Mouse (Mus musculus): ENCODE measurements at regions not wholly inside any gene's neighbourhood (a gene's known extent, or its start where the extent isn't known, plus 50 kb on each side); places are given as distances from the start of the nearest gene placed in this dataset.

DNA sequence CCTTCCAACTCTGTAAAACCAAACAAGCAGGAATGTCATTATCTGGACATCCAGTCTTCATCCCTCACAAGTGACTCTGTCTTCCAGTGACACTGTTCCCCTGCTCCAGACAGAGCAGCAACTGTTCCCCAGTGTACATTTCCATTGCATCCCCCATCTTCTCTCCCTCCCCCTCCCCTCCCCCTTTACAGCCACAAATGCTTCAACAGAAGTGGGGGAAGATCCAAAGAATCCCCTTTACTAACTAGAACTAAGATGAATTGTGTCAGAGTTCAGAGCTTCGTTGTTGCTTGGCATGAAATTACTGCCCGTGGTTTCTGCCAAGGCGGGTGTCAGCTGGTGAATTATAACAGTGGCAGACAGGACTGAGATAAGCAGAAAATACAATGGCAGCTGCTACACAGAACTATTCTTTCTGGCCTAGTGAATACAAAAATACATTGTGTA, 673.7 kb upstream of the Marcks start:
- no peak for TF ChIP-seq MAX (IDR thresholded peaks at IDR 0.05; ENCODE audit: low read depth)
- TF ChIP-seq TCF3 (IDR thresholded peaks at IDR 0.05; ENCODE audit: insufficient read length, low read depth), result no peak
- TF ChIP-seq TCF12 (IDR thresholded peaks at IDR 0.05; ENCODE audit: insufficient read depth, poor library complexity, severe bottlenecking), result peak; percentile 80
- TF ChIP-seq MYOG (IDR thresholded peaks at IDR 0.05; ENCODE audit: control insufficient read depth in 1 of 3, insufficient read depth in 1 of 3, insufficient read length in 2 of 3, low read depth in 2 of 3), result peak in 1 of 3 experiments; percentile 5
- TF ChIP-seq SRF (IDR thresholded peaks at IDR 0.05; ENCODE audit: control insufficient read depth, insufficient read length, low read depth), result no peak
- TF ChIP-seq POLR2AphosphoS2 (IDR thresholded peaks at IDR 0.05; ENCODE audit: insufficient read length, low read depth), result no peak
- no peak for TF ChIP-seq USF1 (IDR thresholded peaks at IDR 0.05; ENCODE audit: low read depth)
- TF ChIP-seq REST (IDR thresholded peaks at IDR 0.05; ENCODE audit: insufficient read depth, insufficient read length), result no peak
- TF ChIP-seq CEBPB (IDR thresholded peaks at IDR 0.05; ENCODE audit: insufficient read depth, poor library complexity, severe bottlenecking), result no peak
- TF ChIP-seq MYOD1 (IDR thresholded peaks at IDR 0.05; ENCODE audit: control insufficient read depth in 1 of 3, insufficient read length in 2 of 3, low read depth in 2 of 3), result peak; percentile 72 to 87 (median 76)
- Histone ChIP-seq H3K4me3 (no peak overlapping the region), H3K27me3 (ENCODE audit: control insufficient read depth, insufficient read depth, insufficient read length) (no peaks in the 10 kb centered on the region), H3K79me2 (ENCODE audit: control insufficient read depth, insufficient read depth) (no peaks in the 10 kb centered on the region), H3ac (ENCODE audit: control insufficient read depth, insufficient read length) (no peak overlapping the region), H3K4me2 (ENCODE audit: low read depth) (peak overlapping the region; percentile 69), H3K36me3 (ENCODE audit: control insufficient read depth, insufficient read depth) (no peaks in the 10 kb centered on the region)

DNA sequence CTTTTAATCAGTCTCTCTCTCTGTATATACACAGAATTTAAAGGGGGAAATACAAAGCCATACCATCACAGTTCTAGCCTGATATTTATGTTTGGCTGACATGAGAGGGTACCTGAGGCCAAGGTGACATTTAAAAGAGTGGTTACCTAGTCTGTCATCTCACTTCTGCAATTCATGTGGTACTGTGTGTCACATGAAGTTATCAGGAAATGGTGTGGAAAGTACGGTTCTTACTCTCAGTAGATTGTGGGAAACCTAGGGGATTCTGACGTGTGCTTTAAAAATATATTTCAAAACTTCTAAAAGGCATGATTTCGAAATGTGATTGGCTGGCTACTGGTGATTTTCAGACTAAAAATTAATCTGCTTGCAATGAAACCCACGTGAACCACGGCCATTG, 673.1 kb upstream of the Marcks start:
- no peak for TF ChIP-seq TCF3 (IDR thresholded peaks at IDR 0.05; ENCODE audit: insufficient read length, low read depth)
- no peak for TF ChIP-seq MAX (IDR thresholded peaks at IDR 0.05; ENCODE audit: low read depth)
- no peak for TF ChIP-seq USF1 (IDR thresholded peaks at IDR 0.05; ENCODE audit: low read depth)
- TF ChIP-seq MYOD1 (IDR thresholded peaks at IDR 0.05; ENCODE audit: control insufficient read depth in 1 of 3, insufficient read length in 2 of 3, low read depth in 2 of 3), result no peak
- no peak for TF ChIP-seq POLR2AphosphoS2 (IDR thresholded peaks at IDR 0.05; ENCODE audit: insufficient read length, low read depth)
- Histone ChIP-seq H3K27me3 (ENCODE audit: control insufficient read depth, insufficient read depth, insufficient read length) (no peaks in the 10 kb centered on the region), H3K36me3 (ENCODE audit: control insufficient read depth, insufficient read depth) (no peaks in the 10 kb centered on the region), H3ac (ENCODE audit: control insufficient read depth, insufficient read length) (no peak overlapping the region), H3K4me3 (no peak overlapping the region), H3K79me2 (ENCODE audit: control insufficient read depth, insufficient read depth) (no peaks in the 10 kb centered on the region), H3K4me2 (ENCODE audit: low read depth) (peak overlapping the region; percentile 69)

DNA sequence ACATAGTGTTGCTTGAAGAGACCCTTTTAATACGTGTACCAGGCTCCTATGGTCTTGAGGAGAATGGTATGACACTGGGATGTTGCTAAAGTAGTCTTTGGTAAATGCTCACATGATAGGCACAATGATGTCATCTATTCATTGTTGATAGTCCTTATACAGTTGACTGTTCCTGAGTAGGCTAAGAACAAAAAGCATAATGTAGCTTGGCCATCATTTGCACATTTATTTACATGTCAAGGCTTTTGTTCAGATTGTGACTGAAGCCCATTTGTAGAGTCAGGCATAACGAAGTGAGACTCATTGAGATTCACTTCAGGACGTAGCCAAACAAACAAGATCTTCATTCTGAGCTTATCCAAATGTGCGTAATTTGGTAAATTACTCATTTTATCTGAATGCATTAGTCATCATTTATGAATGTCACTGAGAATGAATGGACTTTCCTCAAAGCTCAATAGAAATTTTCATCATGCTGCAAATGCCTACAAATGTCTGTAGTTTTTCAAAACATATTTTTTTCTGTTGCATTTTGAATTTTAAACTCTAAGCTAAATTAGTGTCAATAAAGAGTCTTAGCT, 664.6 kb upstream of the Marcks start:
- no peaks in the 10 kb centered on the region for H3K36me3 ChIP-seq (ENCODE audit: control insufficient read depth, insufficient read depth)
- no peak overlapping the region for H3ac ChIP-seq (ENCODE audit: control insufficient read depth, insufficient read length)
- no peak overlapping the region for H3K4me3 ChIP-seq
- H3K79me2 ChIP-seq (ENCODE audit: control insufficient read depth, insufficient read depth), result no peaks in the 10 kb centered on the region
- no peaks in the 10 kb centered on the region for H3K27me3 ChIP-seq (ENCODE audit: control insufficient read depth, insufficient read depth, insufficient read length)
- TF ChIP-seq MYOG (IDR thresholded peaks at IDR 0.05; ENCODE audit: control insufficient read depth in 1 of 3, insufficient read depth in 1 of 3, insufficient read length in 2 of 3, low read depth in 2 of 3) (no peak), TCF12 (IDR thresholded peaks at IDR 0.05; ENCODE audit: insufficient read depth, poor library complexity, severe bottlenecking) (no peak), POLR2AphosphoS2 (IDR thresholded peaks at IDR 0.05; ENCODE audit: insufficient read length, low read depth) (no peak), TCF3 (IDR thresholded peaks at IDR 0.05; ENCODE audit: insufficient read length, low read depth) (no peak), E2F4 (IDR thresholded peaks at IDR 0.05; ENCODE audit: insufficient read depth) (no peak), USF1 (IDR thresholded peaks at IDR 0.05; ENCODE audit: low read depth) (no peak), CEBPB (IDR thresholded peaks at IDR 0.05; ENCODE audit: insufficient read depth, poor library complexity, severe bottlenecking) (no peak)
- H3K4me2 ChIP-seq (ENCODE audit: low read depth), result peak overlapping the region; percentile 28

DNA sequence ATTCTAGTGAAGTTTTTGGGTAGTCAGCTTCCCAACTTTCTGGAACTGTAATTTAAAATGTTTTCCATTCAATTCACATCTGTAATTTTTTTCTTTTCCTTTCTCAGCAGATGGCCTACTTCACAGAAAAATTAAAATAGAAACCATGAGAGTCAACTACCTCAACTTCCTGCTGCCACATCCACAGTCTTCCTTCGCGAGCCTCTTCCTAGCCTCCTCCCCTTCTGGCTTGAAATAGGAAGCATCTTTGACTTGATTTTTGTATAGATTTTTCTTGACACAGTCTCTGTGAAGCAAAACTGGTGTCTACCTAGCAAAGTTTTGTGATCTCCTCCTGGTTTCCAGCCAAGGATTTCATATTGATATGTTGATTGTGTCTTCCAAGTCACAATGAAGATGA, 660.7 kb upstream of the Marcks start:
- no peak for TF ChIP-seq MAX (IDR thresholded peaks at IDR 0.05; ENCODE audit: low read depth)
- no peak for TF ChIP-seq CEBPB (IDR thresholded peaks at IDR 0.05; ENCODE audit: insufficient read depth, poor library complexity, severe bottlenecking)
- TF ChIP-seq MYOG (IDR thresholded peaks at IDR 0.05; ENCODE audit: control insufficient read depth in 1 of 3, insufficient read depth in 1 of 3, insufficient read length in 2 of 3, low read depth in 2 of 3), result no peak
- no peak for TF ChIP-seq MYOD1 (IDR thresholded peaks at IDR 0.05; ENCODE audit: control insufficient read depth in 1 of 3, insufficient read length in 2 of 3, low read depth in 2 of 3)
- H3K79me2 ChIP-seq (ENCODE audit: control insufficient read depth, insufficient read depth), result no peaks in the 10 kb centered on the region
- no peaks in the 10 kb centered on the region for H3K36me3 ChIP-seq (ENCODE audit: control insufficient read depth, insufficient read depth)
- no peaks in the 10 kb centered on the region for H3K27me3 ChIP-seq (ENCODE audit: control insufficient read depth, insufficient read depth, insufficient read length)
- H3ac ChIP-seq (ENCODE audit: control insufficient read depth, insufficient read length), result no peak overlapping the region
- H3K4me3 ChIP-seq, result no peak overlapping the region
- no peak overlapping the region for H3K4me2 ChIP-seq (ENCODE audit: low read depth)

DNA sequence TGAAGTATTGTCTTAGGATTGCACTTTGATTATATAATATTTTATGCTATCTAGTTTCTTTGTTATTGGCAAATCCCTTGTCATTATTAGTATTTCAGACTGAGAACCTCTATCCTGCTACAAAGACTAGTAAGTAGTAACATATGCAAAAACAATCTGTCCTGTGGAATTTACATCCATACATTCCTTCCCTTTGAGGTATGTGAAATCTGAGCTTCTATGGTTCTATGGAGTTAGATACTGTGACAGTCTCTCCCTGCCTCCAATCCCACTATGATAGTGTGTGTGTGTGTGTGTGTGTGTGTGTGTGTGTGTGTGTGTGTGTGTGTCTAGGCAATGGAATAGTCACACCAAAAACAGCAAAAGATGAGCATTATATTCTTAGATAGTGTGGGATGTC, 659.6 kb upstream of the Marcks start:
- H3K4me2 ChIP-seq (ENCODE audit: low read depth), result no peak overlapping the region
- no peaks in the 10 kb centered on the region for H3K36me3 ChIP-seq (ENCODE audit: control insufficient read depth, insufficient read depth)
- no peak overlapping the region for H3ac ChIP-seq (ENCODE audit: control insufficient read depth, insufficient read length)
- no peaks in the 10 kb centered on the region for H3K79me2 ChIP-seq (ENCODE audit: control insufficient read depth, insufficient read depth)
- no peak overlapping the region for H3K4me3 ChIP-seq
- no peaks in the 10 kb centered on the region for H3K27me3 ChIP-seq (ENCODE audit: control insufficient read depth, insufficient read depth, insufficient read length)
- TF ChIP-seq USF1 (IDR thresholded peaks at IDR 0.05; ENCODE audit: low read depth) (no peak), SRF (IDR thresholded peaks at IDR 0.05; ENCODE audit: control insufficient read depth, insufficient read length, low read depth) (no peak), CEBPB (IDR thresholded peaks at IDR 0.05; ENCODE audit: insufficient read depth, poor library complexity, severe bottlenecking) (no peak), MAX (IDR thresholded peaks at IDR 0.05; ENCODE audit: low read depth) (no peak), REST (IDR thresholded peaks at IDR 0.05; ENCODE audit: insufficient read depth, insufficient read length) (no peak), POLR2A (IDR thresholded peaks at IDR 0.05; ENCODE audit: insufficient read length, low read depth) (no peak), TCF3 (IDR thresholded peaks at IDR 0.05; ENCODE audit: insufficient read length, low read depth) (no peak), POLR2AphosphoS2 (IDR thresholded peaks at IDR 0.05; ENCODE audit: insufficient read length, low read depth) (no peak), TCF12 (IDR thresholded peaks at IDR 0.05; ENCODE audit: insufficient read depth, poor library complexity, severe bottlenecking) (no peak), E2F4 (IDR thresholded peaks at IDR 0.05; ENCODE audit: insufficient read depth) (no peak), MYOG (IDR thresholded peaks at IDR 0.05; ENCODE audit: control insufficient read depth in 1 of 3, insufficient read depth in 1 of 3, insufficient read length in 2 of 3, low read depth in 2 of 3) (no peak), MYOD1 (IDR thresholded peaks at IDR 0.05; ENCODE audit: control insufficient read depth in 1 of 3, insufficient read length in 2 of 3, low read depth in 2 of 3) (no peak)

Data from myocyte (in vitro differentiated cells).